ENCODE assay signal across 9 mouse cellular contexts in genomic region chr2:125331581-125331980, GRCm38 (mm10).
"Had no signal": no experiment of that assay in that cellular context is flagged by ENCODE, and none has a peak within 500 bp of the region (broad histone marks: within the 10 kb centered on the region; RNA-seq: fewer than 3 reads in every experiment).

No protein-coding gene starts in this region.

- H3K4me2 ChIP-seq: limb, embryonic 13.5 days; midbrain, embryonic 13.5 days; neural tube, embryonic 12.5 days had no signal

- H3K27me3 ChIP-seq: limb, embryonic 13.5 days; midbrain, embryonic 13.5 days; neural tube, embryonic 12.5 days had no signal

- ATAC-seq: midbrain, embryonic 13.5 days had no signal

- DNase-seq: kidney, postnatal 10 days; left cerebral cortex, postnatal 4 days; lung, adult 18-20 months; spleen, adult 18-20 months; thymus, adult 18-20 months; thymus, postnatal 14 days had no signal

- H3K4me3 ChIP-seq: limb, embryonic 13.5 days; midbrain, embryonic 13.5 days; neural tube, embryonic 12.5 days had no signal

- H3K36me3 ChIP-seq: neural tube, embryonic 12.5 days had no signal
